Mouse (Mus musculus): Measurements from ENCODE around the gene Vash2.
"Not testable (repeated sequence)": the region's sequence is repeated elsewhere in the genome, so short reads cannot be mapped to it uniquely, and the experiment has no call there.

The Vash2 gene

GRCm38 (mm10) chr1:190979100-190979563 lies at the start of gene Vash2:
TSS of gene Vash2 (minus strand) at chr1:190979296.
- DNase-seq = peak; percentile 32

- DNase-seq = peak; percentile 99
Measured at GRCm38 (mm10) chr1:191026021-191026713, 47.1 kb upstream of the Vash2 start, which contains the start of gene Flvcr1. TSS of gene Flvcr1 (minus strand) at chr1:191026158.

GRCm38 (mm10) chr1:191025016-191026012 lies 46.2 kb upstream of the Vash2 start:
- DNase-seq = peak; percentile 38

- DNase-seq = not testable (repeated sequence)
Measured at GRCm38 (mm10) chr1:191023806-191024205, 44.7 kb upstream of the Vash2 start.

- DNase-seq = no peak
Measured at GRCm38 (mm10) chr1:191023140-191023539, 44.0 kb upstream of the Vash2 start.

GRCm38 (mm10) chr1:191021016-191021415 lies 41.9 kb upstream of the Vash2 start:
- DNase-seq = no peak

GRCm38 (mm10) chr1:191020217-191020924 lies 41.3 kb upstream of the Vash2 start:
- DNase-seq = no peak

- no peak for DNase-seq
Measured at GRCm38 (mm10) chr1:191019803-191020202, 40.7 kb upstream of the Vash2 start.

- DNase-seq = no peak
Measured at GRCm38 (mm10) chr1:191014271-191014670, 35.2 kb upstream of the Vash2 start.

GRCm38 (mm10) chr1:191008707-191009106 lies 29.6 kb upstream of the Vash2 start:
- DNase-seq = no peak

GRCm38 (mm10) chr1:191002201-191002600 lies 23.1 kb upstream of the Vash2 start:
- no peak for DNase-seq

GRCm38 (mm10) chr1:191000686-191001085 lies 21.6 kb upstream of the Vash2 start:
- DNase-seq = no peak

- no peak for DNase-seq
Measured at GRCm38 (mm10) chr1:190998027-190998426, 18.9 kb upstream of the Vash2 start.

- no peak for DNase-seq
Measured at GRCm38 (mm10) chr1:190996346-190996877, 17.3 kb upstream of the Vash2 start.

- no peak for DNase-seq
Measured at GRCm38 (mm10) chr1:190995548-190995947, 16.5 kb upstream of the Vash2 start.

- DNase-seq = no peak
Measured at GRCm38 (mm10) chr1:190989437-190990082, 10.5 kb upstream of the Vash2 start.

GRCm38 (mm10) chr1:190981412-190981811 lies 2.3 kb upstream of the Vash2 start:
- DNase-seq = no peak

- no peak for DNase-seq
Measured at GRCm38 (mm10) chr1:190980470-190980869, 1.4 kb upstream of the Vash2 start.

GRCm38 (mm10) chr1:190978511-190979073 lies 504 bp downstream of the Vash2 start:
- DNase-seq = no peak

GRCm38 (mm10) chr1:190978001-190978400 lies 1.1 kb downstream of the Vash2 start:
- no peak for DNase-seq

GRCm38 (mm10) chr1:190976887-190977573 lies 2.1 kb downstream of the Vash2 start:
- DNase-seq = no peak

Data from cerebellum, adult 11-12 months (tissue).